Mouse (Mus musculus) right cerebral cortex, postnatal 36 days (tissue): Measurements from ENCODE around the gene Neurl4.
"Not testable (repeated sequence)": the region's sequence is repeated elsewhere in the genome, so short reads cannot be mapped to it uniquely, and the experiment has no call there.

Source experiments
- DNase-seq, 2 experiments: peaks; one replicate each; pipeline ENCODE4 v3.0.0; 2022; ENCODE audit warnings: low spot score in 2 of 2, mixed read lengths in 1 of 2

The Neurl4 gene

DNA sequence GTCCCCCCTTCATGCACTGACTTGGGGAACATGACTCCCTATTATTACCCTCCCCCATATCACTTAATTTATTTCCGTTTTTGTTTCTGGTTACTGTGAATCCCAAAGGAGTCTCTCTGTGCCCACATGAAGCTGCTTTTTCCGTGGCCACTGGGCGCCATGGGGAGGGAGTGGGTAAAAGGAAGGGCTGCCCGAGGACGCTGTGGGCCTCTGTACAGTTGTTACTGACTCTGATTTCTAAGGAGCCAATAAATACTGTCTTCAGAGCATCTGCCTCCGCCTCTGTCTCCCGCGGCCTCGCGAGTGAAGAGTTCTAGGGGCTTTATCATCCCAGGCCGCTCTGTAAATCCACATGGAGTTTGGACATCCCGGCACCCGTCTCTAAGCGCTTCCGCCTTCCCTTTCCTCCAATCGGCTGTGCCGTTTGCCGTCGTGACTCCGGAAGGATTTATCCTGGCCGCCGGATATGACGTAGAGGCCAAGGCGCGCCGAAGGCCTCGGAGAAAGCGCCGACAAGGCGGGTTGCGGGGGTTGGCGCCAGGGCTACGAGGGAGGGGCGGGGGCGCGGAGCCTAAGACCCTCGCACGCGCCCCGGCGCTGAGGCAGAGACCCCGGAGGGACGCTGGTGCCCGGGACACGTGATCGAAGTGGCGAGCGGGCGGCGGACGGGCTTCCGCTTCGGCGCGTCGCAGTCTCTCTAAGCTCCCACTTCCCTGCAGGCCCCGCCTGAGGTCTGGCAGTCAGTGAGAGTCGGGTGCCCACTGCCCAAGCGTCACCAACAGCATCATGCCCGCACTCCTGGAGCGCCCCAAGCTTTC is 12.9 kb downstream of the Neurl4 start, which contains the start of gene Gps2:
TSS of gene Gps2 (plus strand) at position 335 of the 818 bp plus-strand sequence.
- DNase-seq = peak; percentile 90 to 92

DNA sequence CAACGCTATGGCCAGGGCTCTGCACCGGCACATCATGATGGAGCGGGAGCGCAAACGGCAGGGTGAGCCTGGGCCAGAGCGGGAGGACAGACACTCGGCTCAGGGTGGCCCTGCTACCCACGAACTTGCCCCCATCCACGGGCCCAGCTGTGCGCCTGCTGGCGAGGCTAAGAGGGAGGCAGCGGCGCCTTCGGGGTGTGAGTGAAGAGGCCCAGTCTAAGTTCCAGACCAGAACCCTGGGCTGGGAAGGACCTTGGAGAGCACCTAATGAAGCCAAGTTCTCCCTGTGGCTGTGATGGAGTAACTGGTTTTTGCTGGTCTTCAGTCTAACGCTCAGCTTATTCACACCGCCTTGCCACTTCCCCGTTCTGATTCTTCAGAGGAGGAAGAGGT is 13.5 kb downstream of the Neurl4 start:
- no peak for DNase-seq

DNA sequence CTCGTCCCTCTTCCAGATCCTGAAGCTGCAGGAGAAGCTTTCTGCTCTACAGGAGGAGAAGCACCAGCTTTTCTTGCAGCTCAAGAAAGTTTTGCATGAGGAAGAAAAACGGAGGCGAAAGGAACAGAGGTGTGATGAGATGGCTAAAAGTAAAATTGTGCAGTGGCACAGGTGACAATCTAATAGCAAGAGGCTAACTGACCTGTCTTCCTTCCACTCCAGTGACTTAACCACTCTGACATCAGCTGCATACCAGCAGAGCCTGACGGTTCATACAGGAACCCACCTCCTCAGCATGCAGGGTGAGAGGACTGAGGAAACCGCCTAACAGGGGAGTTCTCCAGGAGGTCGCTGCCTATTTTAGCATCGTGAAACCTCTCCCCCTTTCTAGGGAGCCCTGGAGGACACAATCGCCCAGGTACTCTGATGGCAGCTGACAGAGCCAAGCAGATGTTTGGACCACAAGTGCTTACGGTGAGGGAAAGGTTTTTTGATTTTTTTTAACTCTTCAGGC is 14.1 kb downstream of the Neurl4 start:
- DNase-seq = no peak

DNA sequence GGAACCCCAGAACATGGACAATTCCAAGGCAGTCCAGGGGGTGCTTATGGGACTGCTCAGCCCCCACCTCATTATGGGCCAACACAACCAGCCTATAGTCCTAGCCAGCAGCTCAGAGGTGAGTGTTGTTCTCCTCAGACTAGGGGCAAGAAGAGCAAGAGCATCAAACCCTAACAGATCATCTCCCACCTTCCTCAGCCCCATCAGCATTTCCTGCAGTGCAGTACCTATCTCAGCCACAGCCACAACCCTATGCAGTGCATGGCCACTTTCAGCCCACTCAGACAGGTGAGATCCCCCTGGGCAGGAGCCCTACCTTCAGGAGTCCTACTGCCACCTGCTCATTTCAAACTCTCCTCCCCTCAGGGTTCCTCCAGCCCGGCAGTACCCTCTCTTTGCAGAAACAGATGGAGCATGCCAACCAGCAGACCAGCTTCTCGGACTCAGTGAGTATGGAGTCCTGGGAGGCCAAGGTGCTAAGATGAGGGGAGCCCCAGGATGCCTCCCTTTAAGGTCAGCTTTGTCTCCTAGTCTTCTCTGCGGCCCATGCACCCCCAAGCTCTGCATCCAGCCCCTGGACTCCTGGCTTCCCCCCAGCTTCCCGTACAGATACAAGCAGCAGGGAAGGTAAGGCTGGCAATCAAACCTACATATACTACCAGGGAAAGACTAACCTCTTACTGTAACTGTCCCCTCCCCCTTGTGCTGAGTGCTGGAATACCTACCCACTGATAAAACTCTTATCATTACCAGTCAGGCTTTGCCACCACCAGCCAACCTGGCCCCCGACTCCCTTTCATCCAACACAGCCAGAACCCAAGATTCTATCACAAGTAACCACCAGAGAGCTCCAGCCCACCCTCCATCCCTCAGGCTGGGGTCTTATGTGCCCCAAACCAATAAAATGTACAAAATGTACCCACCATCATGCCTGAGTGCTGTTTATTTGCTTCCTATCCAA is 15.1 kb downstream of the Neurl4 start:
- no peak for DNase-seq

DNA sequence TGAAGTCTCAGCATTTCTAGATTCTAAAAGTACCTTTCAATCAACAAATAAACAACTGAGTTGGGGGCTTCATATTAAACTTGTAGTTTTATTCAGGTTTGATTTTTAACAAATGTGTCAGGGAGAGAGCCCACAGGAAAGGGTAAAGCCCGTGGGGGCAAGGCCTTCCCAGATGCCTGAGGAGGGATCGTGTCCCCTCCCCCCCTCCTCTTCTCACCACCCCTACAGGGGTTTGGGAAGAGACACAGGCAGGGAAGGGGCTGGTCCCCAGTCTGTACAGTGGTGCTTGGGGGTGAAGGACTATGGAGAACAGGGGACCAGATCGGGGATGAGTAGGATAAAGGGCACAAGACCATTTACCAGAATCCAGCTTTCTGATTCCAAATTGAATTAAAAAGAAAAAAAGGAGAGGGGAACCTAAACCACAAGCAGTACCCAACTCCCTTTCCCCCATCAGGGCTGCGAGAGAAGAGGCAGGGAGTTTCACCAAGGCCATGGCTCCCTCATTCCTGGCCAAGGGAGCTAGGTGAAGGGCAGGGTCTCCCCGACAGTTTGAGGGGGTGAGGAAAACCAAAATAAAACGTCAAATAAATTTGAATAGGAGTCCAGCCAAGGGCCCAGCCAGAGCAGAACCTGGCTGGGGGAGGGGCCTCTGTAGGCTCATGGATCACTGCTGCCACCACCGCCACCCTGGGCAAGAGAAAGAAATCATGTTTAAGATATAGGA is 15.9 kb downstream of the Neurl4 start:
- DNase-seq = not testable (repeated sequence)

DNA sequence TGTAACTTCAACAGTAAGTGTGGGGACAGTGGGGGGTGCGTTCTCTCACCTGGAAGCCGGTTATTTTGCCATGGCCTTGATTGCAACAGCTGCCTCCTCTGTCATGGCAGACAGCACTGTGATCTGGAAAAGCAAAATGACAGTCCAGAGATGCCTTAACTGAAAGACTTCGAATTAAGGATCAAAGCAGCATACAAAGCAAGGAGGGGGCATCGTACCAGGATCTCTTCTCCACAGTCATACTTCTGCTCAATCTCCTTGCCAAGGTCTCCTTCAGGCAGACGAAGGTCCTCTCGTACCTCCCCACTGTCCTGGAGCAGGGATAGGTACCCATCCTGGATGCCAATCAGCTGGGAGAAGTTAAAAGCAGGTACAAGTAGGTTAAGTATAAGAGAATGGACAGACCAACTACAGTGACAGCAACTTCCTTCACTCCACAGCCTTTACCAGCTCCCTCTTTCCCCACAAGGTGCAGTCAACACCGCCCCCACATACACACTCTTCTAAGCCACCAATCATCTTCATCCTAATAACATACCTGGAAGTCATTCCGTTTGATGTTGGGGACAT is 16.6 kb downstream of the Neurl4 start:
- no peak for DNase-seq

DNA sequence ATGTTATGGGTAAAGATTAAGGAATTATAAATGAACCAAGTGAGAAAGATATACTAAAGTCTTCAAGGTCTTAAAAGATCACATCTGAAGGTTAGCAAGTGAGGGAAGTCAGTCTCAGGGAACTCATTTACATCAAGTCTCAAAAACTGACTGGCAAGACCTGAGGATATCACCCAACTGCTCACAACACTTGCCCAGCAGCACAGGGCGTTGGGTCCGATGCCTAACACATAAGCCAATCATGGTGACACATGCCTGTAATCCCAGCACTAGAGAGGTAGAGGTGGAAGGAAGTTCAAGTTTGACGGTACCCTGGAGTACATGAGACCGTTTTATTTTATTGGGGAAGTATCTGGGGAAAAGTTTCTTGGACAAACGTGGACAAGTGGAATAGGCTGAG is 17.2 kb downstream of the Neurl4 start:
- DNase-seq = no peak

DNA sequence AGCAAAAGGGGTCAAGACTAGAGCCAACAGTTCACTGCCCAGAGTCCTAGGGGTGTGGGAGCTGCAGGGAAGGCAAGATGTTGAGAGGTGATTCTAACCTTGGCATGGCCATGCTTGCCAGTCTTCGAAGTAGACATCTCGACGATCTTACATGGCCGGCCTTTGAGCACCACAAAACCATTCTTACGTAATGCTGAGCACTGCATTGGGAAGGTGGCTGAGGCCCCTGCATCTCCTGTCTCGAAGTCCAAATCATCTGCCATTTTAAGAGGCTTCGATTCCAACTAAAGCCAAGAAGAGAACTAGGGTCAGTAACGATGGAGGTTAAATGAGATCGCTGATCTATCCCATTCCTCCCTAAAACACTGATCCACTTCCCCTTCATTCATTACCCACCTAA is 18.2 kb downstream of the Neurl4 start:
- DNase-seq = no peak

DNA sequence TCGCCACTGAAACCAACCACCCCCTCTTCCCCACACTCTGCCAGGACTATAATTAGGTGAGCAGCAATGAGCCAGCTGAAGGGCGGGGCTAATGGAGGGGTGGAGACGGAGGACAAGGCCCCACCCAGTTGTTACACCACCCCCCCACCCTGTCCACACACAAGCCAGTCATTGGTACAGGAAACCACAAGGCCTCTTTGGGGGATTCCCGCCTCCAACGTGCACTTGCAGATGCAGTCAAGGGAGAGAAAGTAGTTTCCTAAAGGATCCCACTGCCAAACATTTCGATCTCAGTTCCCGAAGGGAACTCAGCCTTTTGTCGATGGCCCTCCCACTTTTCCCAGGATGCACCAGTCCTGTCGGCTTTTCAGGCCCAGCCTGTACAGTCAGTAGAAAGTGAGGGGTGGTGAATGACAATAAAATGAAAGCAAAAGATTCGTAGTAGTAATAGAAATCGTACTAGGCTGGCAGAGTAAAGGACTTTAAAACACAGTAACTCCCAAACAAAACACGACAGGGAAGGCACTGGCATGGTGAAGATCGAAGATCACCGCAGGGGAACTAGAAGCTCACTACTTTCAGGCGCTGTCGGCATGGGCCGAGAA is 18.9 kb downstream of the Neurl4 start:
- no peak for DNase-seq

DNA sequence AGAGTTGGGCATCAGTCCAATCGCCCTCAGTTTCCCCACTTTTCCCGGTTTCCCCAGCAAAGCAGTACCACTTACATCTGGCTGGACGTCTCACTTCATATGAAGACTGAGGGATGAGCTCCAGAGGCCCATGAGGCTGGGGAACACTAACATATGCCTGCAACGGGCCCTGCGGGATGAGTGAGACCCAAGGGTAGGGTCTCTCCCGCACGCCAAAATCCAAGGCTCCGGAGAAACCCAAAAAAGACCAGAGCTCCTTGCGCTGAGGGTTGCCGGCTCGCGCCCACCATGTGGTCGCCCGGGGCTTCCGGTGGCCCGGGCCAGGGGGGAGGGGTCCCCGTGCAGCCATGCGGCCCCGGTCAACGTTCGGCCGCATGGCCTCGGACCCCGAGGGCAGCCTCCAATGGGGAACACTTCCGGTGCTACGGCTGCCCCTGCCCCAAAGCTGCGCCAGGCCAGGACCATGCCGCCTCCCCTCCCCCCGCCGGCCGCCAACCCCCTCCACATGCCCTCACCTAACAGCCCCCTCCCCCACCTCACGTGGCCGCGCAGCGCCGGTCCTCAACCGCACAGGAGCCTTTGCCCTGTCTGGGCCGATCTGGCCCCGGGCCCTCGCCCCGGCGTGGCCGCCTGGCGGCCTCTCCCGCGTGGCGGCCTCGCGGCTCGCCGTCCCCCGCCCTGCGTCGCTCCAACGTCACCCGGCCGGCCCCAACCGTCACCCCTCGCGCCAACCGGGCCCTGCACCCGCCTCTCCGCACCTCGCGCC is 19.6 kb downstream of the Neurl4 start:
- DNase-seq = no peak

DNA sequence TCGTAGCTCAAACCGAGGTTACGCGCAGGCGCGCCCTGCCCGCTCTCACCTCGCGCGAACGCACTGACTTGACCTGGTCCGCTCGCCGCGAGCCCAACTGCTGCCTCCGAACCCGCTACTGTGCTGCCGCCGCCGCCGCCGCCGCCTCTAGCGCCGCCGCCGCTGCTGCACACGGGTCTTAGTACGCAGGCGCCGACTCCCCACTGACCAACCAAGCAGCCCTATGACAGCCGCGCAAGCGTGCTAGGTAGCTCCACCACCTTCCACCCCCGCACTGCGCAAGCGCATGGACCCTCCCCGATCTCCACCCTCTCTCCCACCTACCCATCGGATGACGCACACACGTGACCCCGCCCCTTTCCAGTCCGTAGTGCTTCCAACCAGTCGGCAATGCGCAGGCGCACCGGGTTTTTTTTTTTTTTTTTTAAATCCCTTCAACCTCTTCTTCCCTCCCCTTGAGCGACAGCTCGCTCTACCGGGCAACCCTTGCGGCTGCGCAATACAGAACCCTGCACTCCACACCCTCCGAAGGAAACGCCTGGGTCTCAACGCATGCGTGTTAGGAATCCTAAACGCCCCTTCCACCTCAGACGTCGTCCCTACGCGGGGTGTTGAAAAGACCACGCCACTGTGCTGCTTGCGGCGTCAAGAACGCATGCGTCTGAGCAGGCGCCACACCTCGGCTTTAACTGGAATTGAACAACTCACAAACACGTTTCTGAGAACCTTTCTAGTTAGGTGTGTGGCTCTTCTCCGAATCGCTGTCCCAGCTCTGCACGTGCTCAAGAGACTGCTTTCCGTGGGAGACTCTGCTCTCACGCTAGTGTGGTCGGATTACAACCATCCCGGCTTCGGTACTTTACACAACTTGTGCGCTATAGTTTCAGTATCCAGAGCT is 20.5 kb downstream of the Neurl4 start, which contains the start of gene Eif5a:
TSS of gene Eif5a (minus strand) at position 845 of the 898 bp plus-strand sequence.
- peak; percentile 100 for DNase-seq

DNA sequence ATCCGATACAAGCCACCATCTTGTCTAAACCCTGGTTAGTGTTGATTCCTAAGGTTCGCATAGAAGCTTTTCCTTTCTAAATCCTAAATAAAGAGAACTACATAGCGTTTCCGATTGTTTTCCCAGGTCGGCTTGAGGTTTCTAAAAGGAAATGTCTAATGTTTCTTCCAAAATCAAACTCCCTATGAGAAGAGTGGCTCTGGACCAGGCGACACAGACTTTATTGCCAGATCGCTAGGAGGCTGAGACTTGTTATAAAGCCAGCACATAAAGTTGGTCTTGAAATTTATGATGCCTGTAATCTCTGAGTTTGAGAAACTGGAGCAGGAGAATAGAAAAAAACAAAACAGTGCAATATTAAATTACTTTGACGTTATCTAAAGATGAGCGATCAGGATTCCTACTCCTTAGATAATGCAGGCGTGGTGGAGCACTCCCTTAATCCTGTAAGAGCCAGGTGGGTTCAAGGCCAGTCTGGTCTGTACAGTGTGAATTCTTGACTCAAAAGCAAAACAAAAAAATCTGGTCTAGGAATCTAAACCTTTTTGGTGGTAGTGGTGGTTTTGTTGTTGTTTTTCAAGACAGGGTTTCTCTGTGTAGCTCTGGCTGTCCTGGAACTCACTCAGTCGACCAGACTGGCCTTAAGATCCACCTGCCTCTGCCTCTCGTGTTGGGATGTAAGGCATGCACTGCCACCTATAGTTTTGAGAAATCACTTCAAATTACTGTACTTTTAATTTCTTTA is 21.3 kb downstream of the Neurl4 start:
- DNase-seq = no peak

DNA sequence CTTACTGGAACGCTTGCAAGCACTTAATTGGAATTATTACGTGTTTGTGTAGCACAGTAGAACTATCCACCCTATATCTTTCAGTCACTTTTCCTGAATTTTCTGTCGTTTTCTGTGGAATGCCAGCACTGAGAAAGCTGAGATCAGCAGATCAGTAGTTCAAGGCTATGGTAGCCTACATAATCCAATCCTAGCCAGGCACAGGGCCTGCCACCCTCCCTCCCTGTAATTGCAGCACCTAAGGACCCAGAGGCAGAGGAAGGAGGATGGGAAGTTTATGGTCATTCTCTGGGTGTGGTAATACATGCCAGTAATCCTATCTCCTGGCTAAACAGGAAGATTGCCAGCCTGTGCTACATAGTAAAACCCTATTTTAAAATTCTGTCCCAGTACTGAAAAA is 21.9 kb downstream of the Neurl4 start:
- DNase-seq = no peak

DNA sequence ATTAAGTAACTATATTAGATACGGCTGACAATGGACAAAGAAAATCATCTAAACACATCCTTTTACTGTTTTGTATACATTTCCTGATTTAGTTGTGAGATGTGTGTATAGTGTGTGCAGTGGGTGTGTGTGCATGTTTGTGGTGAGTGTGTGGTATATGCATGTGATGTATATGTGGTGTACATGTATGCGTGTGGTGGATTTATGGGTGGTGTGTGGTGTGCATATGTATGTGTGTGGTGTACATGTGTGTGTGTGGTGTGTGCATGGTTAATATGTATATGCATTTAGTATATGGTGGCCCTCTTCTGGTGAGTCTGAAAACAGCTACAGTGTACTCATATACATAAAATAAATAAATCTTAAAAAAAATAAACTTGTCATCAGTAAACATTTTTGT is 26.6 kb downstream of the Neurl4 start:
- DNase-seq = no peak

DNA sequence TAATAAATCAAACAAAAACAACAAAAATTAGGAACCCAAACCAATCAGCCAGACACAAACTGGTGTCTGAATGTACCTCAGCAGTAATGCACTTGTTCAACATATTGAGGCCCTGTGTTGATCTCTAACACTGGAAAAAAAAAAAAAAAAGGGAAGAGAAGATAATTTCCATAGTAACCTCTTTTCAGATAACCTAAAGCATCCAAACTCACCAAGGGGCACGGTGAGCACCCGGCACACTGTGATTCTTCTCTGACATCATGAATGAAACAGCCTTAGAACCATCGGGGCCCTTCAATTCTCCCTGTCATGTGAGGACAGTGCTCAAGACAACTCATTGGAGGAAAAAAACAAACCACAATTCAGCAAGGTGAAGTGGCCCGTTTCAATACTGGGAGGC is 28.8 kb downstream of the Neurl4 start:
- DNase-seq = no peak

DNA sequence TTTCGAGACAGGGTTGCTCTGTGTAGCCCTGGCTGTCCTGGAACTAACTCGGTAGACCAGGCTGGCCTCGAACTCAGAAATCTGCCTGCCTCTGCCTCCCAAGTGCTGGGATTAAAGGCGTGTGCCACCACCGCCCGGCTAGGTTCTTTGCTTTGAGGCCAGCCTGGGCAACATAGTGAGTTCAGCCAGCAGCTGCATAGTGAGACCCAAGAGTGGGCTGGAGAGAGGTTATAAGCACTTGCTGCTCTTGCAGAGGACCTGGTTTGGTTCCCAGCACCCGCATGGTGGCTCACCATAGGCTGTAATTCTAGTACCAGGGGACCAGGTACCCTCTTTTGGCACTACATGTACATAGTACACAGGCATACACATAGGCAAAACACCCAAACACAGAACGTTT is 29.3 kb downstream of the Neurl4 start:
- not testable (repeated sequence) for DNase-seq

DNA sequence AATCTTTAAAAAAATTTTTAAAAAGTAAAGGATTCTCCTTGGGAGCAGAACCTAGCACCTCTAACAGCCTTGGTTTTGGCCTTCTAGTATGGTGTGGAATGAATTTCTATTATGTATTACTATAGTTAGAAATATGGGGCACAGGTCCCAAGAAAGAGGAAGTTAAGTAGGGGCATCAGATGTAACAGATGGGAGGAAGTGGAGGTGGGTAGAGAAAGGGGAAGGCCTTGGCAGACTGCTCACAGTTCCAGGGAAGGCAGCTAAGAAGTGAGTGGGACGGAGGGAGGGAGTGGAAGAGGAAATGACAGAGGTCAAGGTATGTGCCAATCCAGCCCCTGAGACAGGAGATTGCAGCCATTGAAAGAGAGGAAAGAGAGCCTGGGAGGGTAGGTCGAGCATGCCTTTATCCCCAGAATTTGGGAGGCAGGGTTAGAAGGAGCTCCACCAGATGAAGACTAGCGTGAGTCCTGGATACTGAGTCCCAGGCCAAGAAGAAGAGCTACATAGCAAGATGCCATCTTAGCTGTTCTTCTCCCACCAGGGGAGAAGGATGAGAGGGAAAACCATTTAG is 30.2 kb downstream of the Neurl4 start:
- no peak for DNase-seq

DNA sequence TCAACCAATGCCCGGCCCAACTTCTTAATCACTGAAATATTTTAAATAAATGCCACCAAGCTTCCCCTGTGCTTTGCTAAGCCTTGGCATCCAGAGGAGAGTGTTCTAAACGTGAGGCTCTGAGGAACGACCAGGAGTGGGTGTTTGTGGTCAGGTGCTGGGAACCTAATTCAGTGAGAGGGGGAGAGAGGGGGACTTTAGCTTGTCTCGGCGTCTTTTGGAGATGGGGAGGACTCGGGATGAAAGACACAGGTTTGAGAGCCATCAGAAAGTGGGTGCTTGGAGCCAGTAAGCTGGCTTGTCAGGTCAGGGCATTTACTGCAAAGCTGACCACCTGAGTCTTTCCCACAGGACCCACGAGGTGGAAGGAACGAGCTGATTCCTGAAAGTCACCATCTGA is 30.9 kb downstream of the Neurl4 start:
- no peak for DNase-seq
